Mouse (Mus musculus): Measurements from ENCODE around the gene Cpa1. TPM values are rescaled to one million over a fixed set of nuclear protein-coding genes. Genes with fewer than 3 reads are reported as not detected.

The Cpa1 gene
- total and polyA plus RNA-seq, 2 experiments from 2014 or later: 0.29 TPM; not detected in 1

GRCm38 (mm10) chr6:30600995-30601394 is 38.0 kb upstream of the Cpa1 start:
- Histone ChIP-seq H3K27me3 (ENCODE audit: insufficient read depth, low read length) (no peaks in the 10 kb centered on the region), H3K9me3 (ENCODE audit: low read length) (no peaks in the 10 kb centered on the region), H3K4me3 (ENCODE audit: low read depth, low read length) (no peak overlapping the region), H3K27ac (ENCODE audit: low read depth, low read length) (no peak overlapping the region), H3K4me1 (ENCODE audit: insufficient read depth) (no peaks in the 10 kb centered on the region), H3K36me3 (ENCODE audit: insufficient read depth) (no peaks in the 10 kb centered on the region), H3K9ac (no peak overlapping the region), H3K4me2 (ENCODE audit: low read depth) (no peak overlapping the region)
- TF ChIP-seq CTCF (IDR thresholded peaks at IDR 0.05; ENCODE audit: low read depth): no peak
- DNase-seq (no peak), ATAC-seq (no peak)
- 67% methylated on average over 1 of the region's 1 CpGs for WGBS

- H3K36me3 ChIP-seq (ENCODE audit: insufficient read depth): no peaks in the 10 kb centered on the region
- H3K27me3 ChIP-seq (ENCODE audit: insufficient read depth, low read length): no peaks in the 10 kb centered on the region
- H3K9me3 ChIP-seq (ENCODE audit: low read length): no peaks in the 10 kb centered on the region
- no peak overlapping the region for H3K9ac ChIP-seq
- no peak for DNase-seq
- no peak overlapping the region for H3K4me2 ChIP-seq (ENCODE audit: low read depth)
- no peak for TF ChIP-seq CTCF (IDR thresholded peaks at IDR 0.05; ENCODE audit: low read depth)
- no peak overlapping the region for H3K4me3 ChIP-seq (ENCODE audit: low read depth, low read length)
- WGBS: 76% methylated on average over 7 of the region's 7 CpGs
- no peaks in the 10 kb centered on the region for H3K4me1 ChIP-seq (ENCODE audit: insufficient read depth)
- no peak for ATAC-seq
- H3K27ac ChIP-seq (ENCODE audit: low read depth, low read length): no peak overlapping the region
These were observed 34.6 kb upstream of the Cpa1 start for GRCm38 (mm10) chr6:30604342-30604867.

- Histone ChIP-seq H3K4me3 (ENCODE audit: low read depth, low read length) (no peak overlapping the region), H3K4me1 (ENCODE audit: insufficient read depth) (no peaks in the 10 kb centered on the region), H3K27me3 (ENCODE audit: insufficient read depth, low read length) (no peaks in the 10 kb centered on the region), H3K36me3 (ENCODE audit: insufficient read depth) (no peaks in the 10 kb centered on the region), H3K27ac (ENCODE audit: low read depth, low read length) (no peak overlapping the region), H3K9ac (no peak overlapping the region), H3K9me3 (ENCODE audit: low read length) (no peaks in the 10 kb centered on the region), H3K4me2 (ENCODE audit: low read depth) (no peak overlapping the region)
- whole genome bisulfite sequencing: 94% methylated on average over 4 of the region's 4 CpGs
- no peak for TF ChIP-seq CTCF (IDR thresholded peaks at IDR 0.05; ENCODE audit: low read depth)
- ATAC-seq (no peak), DNase-seq (no peak)
These were observed 33.9 kb upstream of the Cpa1 start for GRCm38 (mm10) chr6:30605111-30605510.

GRCm38 (mm10) chr6:30605672-30606071 is 33.3 kb upstream of the Cpa1 start:
- WGBS: 87% methylated on average over 5 of the region's 5 CpGs
- no peaks in the 10 kb centered on the region for H3K27me3 ChIP-seq (ENCODE audit: insufficient read depth, low read length)
- TF ChIP-seq CTCF (IDR thresholded peaks at IDR 0.05; ENCODE audit: low read depth): no peak
- no peaks in the 10 kb centered on the region for H3K4me1 ChIP-seq (ENCODE audit: insufficient read depth)
- no peaks in the 10 kb centered on the region for H3K36me3 ChIP-seq (ENCODE audit: insufficient read depth)
- H3K9ac ChIP-seq: no peak overlapping the region
- ATAC-seq (no peak), DNase-seq (no peak)
- no peak overlapping the region for H3K4me3 ChIP-seq (ENCODE audit: low read depth, low read length)
- no peak overlapping the region for H3K4me2 ChIP-seq (ENCODE audit: low read depth)
- no peaks in the 10 kb centered on the region for H3K9me3 ChIP-seq (ENCODE audit: low read length)
- no peak overlapping the region for H3K27ac ChIP-seq (ENCODE audit: low read depth, low read length)

- TF ChIP-seq CTCF (IDR thresholded peaks at IDR 0.05; ENCODE audit: low read depth): no peak
- Histone ChIP-seq H3K4me3 (ENCODE audit: low read depth, low read length) (no peak within 1 kb of the TSS), H3K4me2 (ENCODE audit: low read depth) (no peak within 1 kb of the TSS), H3K4me1 (ENCODE audit: insufficient read depth) (peaks cover 6% of the 10 kb centered on the region; the same call in 1 of the 2 replicates), H3K9me3 (ENCODE audit: low read length) (no peaks in the 10 kb centered on the region), H3K27me3 (ENCODE audit: insufficient read depth, low read length) (no peaks in the 10 kb centered on the region), H3K36me3 (ENCODE audit: insufficient read depth) (no peaks in the 10 kb centered on the region), H3K9ac (no peak within 1 kb of the TSS), H3K27ac (ENCODE audit: low read depth, low read length) (no peak within 1 kb of the TSS)
- WGBS: 64% methylated on average over 7 of the region's 7 CpGs
- DNase-seq (no peak), ATAC-seq (no peak)
These were observed 28.3 kb upstream of the Cpa1 start, which contains the start of gene Cpa5 for GRCm38 (mm10) chr6:30610710-30611109. Gene Cpa5, plus strand, starts transcription at chr6:30611010.

- H3K36me3 ChIP-seq (ENCODE audit: insufficient read depth): no peaks in the 10 kb centered on the region
- DNase-seq (no peak), ATAC-seq (no peak)
- H3K27ac ChIP-seq (ENCODE audit: low read depth, low read length): no peak overlapping the region
- WGBS: 24% methylated on average over 5 of the region's 5 CpGs
- TF ChIP-seq CTCF (IDR thresholded peaks at IDR 0.05; ENCODE audit: low read depth): no peak
- peaks cover 9% of the 10 kb centered on the region for H3K4me1 ChIP-seq (ENCODE audit: insufficient read depth)
- H3K9ac ChIP-seq: no peak overlapping the region
- no peak overlapping the region for H3K4me3 ChIP-seq (ENCODE audit: low read depth, low read length)
- H3K4me2 ChIP-seq (ENCODE audit: low read depth): no peak overlapping the region
- no peaks in the 10 kb centered on the region for H3K27me3 ChIP-seq (ENCODE audit: insufficient read depth, low read length)
- no peaks in the 10 kb centered on the region for H3K9me3 ChIP-seq (ENCODE audit: low read length)
These were observed 27.8 kb upstream of the Cpa1 start for GRCm38 (mm10) chr6:30611212-30611611.

GRCm38 (mm10) chr6:30614251-30614650 is 24.8 kb upstream of the Cpa1 start:
- Histone ChIP-seq H3K27me3 (ENCODE audit: insufficient read depth, low read length) (no peaks in the 10 kb centered on the region), H3K9ac (no peak overlapping the region), H3K4me2 (ENCODE audit: low read depth) (no peak overlapping the region), H3K27ac (ENCODE audit: low read depth, low read length) (no peak overlapping the region), H3K4me1 (ENCODE audit: insufficient read depth) (peaks cover 29% of the 10 kb centered on the region), H3K36me3 (ENCODE audit: insufficient read depth) (no peaks in the 10 kb centered on the region), H3K9me3 (ENCODE audit: low read length) (no peaks in the 10 kb centered on the region), H3K4me3 (ENCODE audit: low read depth, low read length) (no peak overlapping the region)
- WGBS: 44% methylated on average over 6 of the region's 6 CpGs
- DNase-seq (peak; percentile 27), ATAC-seq (no peak)
- no peak for TF ChIP-seq CTCF (IDR thresholded peaks at IDR 0.05; ENCODE audit: low read depth)
